Mouse (Mus musculus): Measurements from ENCODE around the gene Ptpn6.

DNA sequence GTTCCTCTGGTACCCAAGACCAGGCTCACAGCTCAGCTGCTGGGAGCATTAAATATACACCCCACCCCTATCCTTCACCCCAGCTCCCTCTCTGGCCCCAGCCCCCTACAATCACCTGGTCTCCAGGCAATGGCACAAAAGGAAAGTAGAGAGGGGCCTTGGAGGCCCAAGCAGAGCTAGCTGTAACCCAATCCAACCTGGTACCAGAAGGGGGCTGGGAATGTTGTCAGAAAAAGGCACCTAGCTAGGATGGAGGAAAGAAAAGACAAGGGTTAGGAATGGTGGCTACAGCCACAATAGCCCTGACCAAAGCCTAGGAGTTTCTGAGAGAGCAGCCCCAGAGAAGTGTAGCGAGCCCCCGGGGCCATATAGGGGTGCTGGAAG is 20.3 kb upstream of the Ptpn6 start:
- TF ChIP-seq POLR2A (IDR thresholded peaks at IDR 0.05; ENCODE audit: low read depth, low read length) (no peak), CTCF (conservative IDR thresholded peaks at IDR 0.05; ENCODE audit: insufficient read depth, insufficient read length, low read depth, low read length) (no peak)

All from kidney, adult 2 months (tissue).